Mouse (Mus musculus): ENCODE data around the gene Klf12. TPM values are rescaled to one million over a fixed set of nuclear protein-coding genes. Genes with fewer than 3 reads are reported as not detected.

The Klf12 gene
- polyA plus RNA-seq, 1 experiment from 2014 or later, result 13.2 TPM

DNA sequence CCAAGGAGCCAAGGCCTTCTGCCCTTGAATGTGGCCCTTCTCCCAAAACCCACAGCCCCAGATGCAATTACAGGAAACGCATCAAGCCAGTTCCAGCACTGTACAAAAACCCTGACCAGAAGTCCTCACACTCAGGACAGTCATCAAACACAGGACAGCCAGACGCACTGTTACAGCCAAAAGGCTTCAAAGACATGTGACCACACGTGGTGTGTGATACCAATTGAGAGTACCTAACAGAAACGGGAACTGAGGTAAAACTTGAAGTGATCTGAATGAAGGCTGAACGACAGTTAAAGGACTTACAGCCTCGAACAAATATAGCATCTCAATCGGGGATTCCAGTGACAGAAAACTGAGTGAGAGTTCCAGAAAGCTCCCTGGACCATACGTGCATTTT is 87.3 kb downstream of the Klf12 start:
- Histone ChIP-seq H3K36me3 (no peaks in the 10 kb centered on the region), H3K27me3 (no peaks in the 10 kb centered on the region), H3K27ac (no peak overlapping the region), H3K4me3 (replicated peaks) (no peak overlapping the region), H3K4me2 (no peak overlapping the region), H3K4me1 (no peaks in the 10 kb centered on the region), H3K9me3 (replicated peaks) (no peaks in the 10 kb centered on the region), H3K9ac (no peak overlapping the region)
- no peak for ATAC-seq (replicated peaks; ENCODE audit: low FRiP score)
- WGBS, result 94% methylated on average over 8 of the region's 8 CpGs

DNA sequence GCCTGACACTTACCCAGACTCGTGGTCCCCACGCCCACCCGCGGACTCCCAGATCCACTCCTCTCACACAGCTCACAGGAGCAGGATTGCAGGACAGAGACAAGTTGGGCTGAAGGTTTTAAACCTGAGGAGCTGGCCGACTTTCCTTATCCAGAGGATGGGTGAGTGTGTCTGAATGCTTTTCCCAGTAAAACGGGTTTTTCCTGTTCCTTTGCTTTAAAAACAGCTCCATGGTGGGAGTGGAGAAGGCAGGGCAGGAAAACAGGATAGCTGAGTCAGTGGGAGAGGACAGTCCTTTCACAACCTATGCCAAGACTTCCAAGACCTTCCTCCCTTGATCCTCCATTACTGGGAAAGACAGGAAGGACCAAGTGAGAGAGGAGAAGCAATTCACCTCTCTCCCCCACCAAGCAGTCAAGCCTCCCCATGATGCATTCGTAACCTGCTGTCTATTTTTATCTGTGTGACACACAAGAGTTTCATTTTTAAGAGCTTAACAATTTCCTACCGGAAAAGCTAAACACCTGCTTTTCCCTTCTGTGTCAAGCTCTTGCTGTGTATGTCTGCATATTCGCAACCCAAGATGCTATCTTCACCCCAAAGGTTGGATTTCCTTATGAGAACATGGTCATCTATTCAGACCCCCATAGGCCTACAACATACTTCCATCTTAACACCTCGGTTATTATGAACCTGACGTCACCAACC is 94.8 kb downstream of the Klf12 start:
- WGBS, result 76% methylated on average over 11 of the region's 11 CpGs
- Histone ChIP-seq H3K9me3 (replicated peaks) (no peaks in the 10 kb centered on the region), H3K4me1 (no peaks in the 10 kb centered on the region), H3K4me3 (replicated peaks) (no peak overlapping the region), H3K36me3 (no peaks in the 10 kb centered on the region), H3K27ac (no peak overlapping the region), H3K27me3 (no peaks in the 10 kb centered on the region), H3K4me2 (no peak overlapping the region), H3K9ac (no peak overlapping the region)
- ATAC-seq (replicated peaks; ENCODE audit: low FRiP score), result no peak

DNA sequence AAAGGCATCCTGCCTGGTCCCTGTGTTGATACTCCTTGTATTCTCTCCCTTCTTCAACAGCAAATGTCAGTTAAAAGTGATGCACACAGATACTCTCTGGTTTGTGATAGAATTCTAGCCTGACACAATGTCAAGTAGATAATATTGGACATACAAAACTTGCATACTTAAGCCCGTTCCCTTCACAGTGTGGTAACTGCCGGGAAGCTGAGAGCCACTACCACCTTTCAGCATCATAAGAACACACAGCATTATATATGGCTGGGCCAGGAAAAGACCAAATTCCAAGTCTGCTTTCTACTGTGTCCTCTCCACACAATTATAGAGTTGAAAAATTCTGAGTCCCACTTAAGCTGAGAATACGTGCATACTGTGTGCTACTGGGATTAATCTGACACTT is 97.1 kb downstream of the Klf12 start:
- Histone ChIP-seq H3K4me3 (replicated peaks) (no peak overlapping the region), H3K4me2 (no peak overlapping the region), H3K4me1 (no peaks in the 10 kb centered on the region), H3K9ac (no peak overlapping the region), H3K27ac (no peak overlapping the region), H3K27me3 (no peaks in the 10 kb centered on the region), H3K9me3 (replicated peaks) (no peaks in the 10 kb centered on the region), H3K36me3 (no peaks in the 10 kb centered on the region)
- 88% methylated on average over 3 of the region's 3 CpGs for WGBS
- no peak for ATAC-seq (replicated peaks; ENCODE audit: low FRiP score)

DNA sequence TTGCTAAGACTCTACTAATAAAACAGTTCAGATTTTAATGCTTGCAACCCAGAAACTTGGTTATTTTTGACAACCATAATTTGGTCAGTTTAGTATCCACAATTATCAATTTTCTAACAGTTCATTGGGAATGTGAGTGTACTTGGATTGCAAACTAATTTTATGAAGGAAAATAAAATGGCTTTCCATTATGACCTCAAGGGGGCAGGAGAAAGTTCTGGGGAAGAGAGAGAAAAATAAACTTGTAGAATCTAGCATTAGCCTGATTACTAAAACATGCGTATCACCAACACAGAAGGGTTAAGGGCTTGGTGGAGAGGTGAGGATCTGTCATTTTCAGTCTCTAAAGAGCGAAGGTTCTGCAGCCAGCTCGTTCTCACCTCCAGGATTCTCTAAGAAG is 106.7 kb downstream of the Klf12 start:
- Histone ChIP-seq H3K36me3 (no peaks in the 10 kb centered on the region), H3K9me3 (replicated peaks) (no peaks in the 10 kb centered on the region), H3K4me1 (no peaks in the 10 kb centered on the region), H3K27me3 (no peaks in the 10 kb centered on the region), H3K4me2 (no peak overlapping the region), H3K27ac (no peak overlapping the region), H3K4me3 (replicated peaks) (no peak overlapping the region), H3K9ac (no peak overlapping the region)
- no peak for ATAC-seq (replicated peaks; ENCODE audit: low FRiP score)
- 85% methylated on average over 3 of the region's 3 CpGs for WGBS

- WGBS, result 93% methylated on average over 2 of the region's 2 CpGs
- no peak overlapping the region for H3K27ac ChIP-seq
- no peaks in the 10 kb centered on the region for H3K9me3 ChIP-seq (replicated peaks)
- H3K9ac ChIP-seq, result no peak overlapping the region
- no peak for ATAC-seq (replicated peaks; ENCODE audit: low FRiP score)
- H3K4me2 ChIP-seq, result no peak overlapping the region
- H3K27me3 ChIP-seq, result no peaks in the 10 kb centered on the region
- H3K36me3 ChIP-seq, result no peaks in the 10 kb centered on the region
- H3K4me1 ChIP-seq, result peaks cover 3% of the 10 kb centered on the region; the same call in 1 of the 2 replicates
- no peak overlapping the region for H3K4me3 ChIP-seq (replicated peaks)
Measured at GRCm38 (mm10) chr14:100165075-100165474, 119.4 kb downstream of the Klf12 start.

GRCm38 (mm10) chr14:100156639-100157038 is 127.8 kb downstream of the Klf12 start:
- H3K9ac ChIP-seq, result no peak overlapping the region
- H3K4me2 ChIP-seq, result no peak overlapping the region
- H3K27ac ChIP-seq, result no peak overlapping the region
- no peaks in the 10 kb centered on the region for H3K36me3 ChIP-seq
- H3K4me3 ChIP-seq (replicated peaks), result no peak overlapping the region
- no peak for ATAC-seq (replicated peaks; ENCODE audit: low FRiP score)
- no peaks in the 10 kb centered on the region for H3K4me1 ChIP-seq
- H3K9me3 ChIP-seq (replicated peaks), result no peaks in the 10 kb centered on the region
- no peaks in the 10 kb centered on the region for H3K27me3 ChIP-seq

DNA sequence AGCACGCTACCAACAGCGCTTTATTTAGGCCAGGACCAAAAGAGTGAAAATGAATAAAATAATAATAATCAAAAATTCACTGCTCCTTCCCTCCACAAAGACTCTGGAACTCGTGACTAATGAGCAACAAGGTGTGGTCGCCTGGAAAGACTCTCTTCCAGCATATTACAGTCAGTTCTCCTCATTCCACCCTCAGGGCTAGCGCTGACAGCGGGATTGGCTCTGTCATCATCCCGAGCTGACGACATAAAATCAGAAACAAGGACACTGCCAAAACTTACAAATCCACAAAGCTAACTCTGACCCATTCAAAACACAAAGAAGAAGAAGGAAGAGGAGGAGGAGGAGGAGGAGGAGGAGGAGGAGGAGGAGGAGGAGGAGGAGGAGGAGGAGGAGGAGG is 136.8 kb downstream of the Klf12 start:
- Histone ChIP-seq H3K36me3 (no peaks in the 10 kb centered on the region), H3K4me3 (replicated peaks) (no peak overlapping the region), H3K4me1 (no peaks in the 10 kb centered on the region), H3K4me2 (no peak overlapping the region), H3K9me3 (replicated peaks) (no peaks in the 10 kb centered on the region), H3K9ac (no peak overlapping the region), H3K27ac (no peak overlapping the region), H3K27me3 (no peaks in the 10 kb centered on the region)
- WGBS, result 90% methylated on average over 8 of the region's 8 CpGs
- ATAC-seq (replicated peaks; ENCODE audit: low FRiP score), result no peak

GRCm38 (mm10) chr14:100140370-100140769 is 144.1 kb downstream of the Klf12 start:
- Histone ChIP-seq H3K27me3 (no peaks in the 10 kb centered on the region), H3K4me2 (no peak overlapping the region), H3K27ac (no peak overlapping the region), H3K4me1 (no peaks in the 10 kb centered on the region), H3K9ac (no peak overlapping the region), H3K4me3 (replicated peaks) (no peak overlapping the region), H3K9me3 (replicated peaks) (no peaks in the 10 kb centered on the region), H3K36me3 (no peaks in the 10 kb centered on the region)
- WGBS, result 90% methylated on average over 1 of the region's 1 CpGs
- no peak for ATAC-seq (replicated peaks; ENCODE audit: low FRiP score)

DNA sequence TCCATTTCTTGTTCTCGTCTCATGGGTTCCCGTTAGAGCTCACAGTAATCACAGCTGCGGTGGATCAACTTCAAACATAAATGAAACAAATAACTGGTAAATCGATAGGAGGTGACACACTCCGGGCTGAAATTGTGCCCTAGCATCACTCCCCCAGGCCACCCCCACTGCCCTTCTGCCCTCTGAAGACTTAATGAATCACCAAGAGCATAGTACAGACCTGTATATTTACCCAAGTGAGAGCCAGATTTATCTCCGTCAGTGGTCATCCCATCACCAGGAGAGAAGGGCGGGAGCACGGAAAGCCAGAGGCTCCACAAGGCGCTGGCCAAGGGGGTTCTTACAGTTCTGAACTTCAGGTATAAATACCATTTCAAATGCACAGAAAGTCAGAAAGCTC is 150.2 kb downstream of the Klf12 start:
- Histone ChIP-seq H3K36me3 (no peaks in the 10 kb centered on the region), H3K4me2 (no peak overlapping the region), H3K4me1 (no peaks in the 10 kb centered on the region), H3K27me3 (no peaks in the 10 kb centered on the region), H3K4me3 (replicated peaks) (no peak overlapping the region), H3K27ac (no peak overlapping the region), H3K9ac (no peak overlapping the region), H3K9me3 (replicated peaks) (no peaks in the 10 kb centered on the region)
- peak; percentile 83 for ATAC-seq (replicated peaks; ENCODE audit: low FRiP score)
- WGBS, result 37% methylated on average over 9 of the region's 9 CpGs

- Histone ChIP-seq H3K4me2 (no peak overlapping the region), H3K4me1 (no peaks in the 10 kb centered on the region), H3K36me3 (no peaks in the 10 kb centered on the region), H3K27ac (no peak overlapping the region), H3K9ac (no peak overlapping the region), H3K9me3 (replicated peaks) (no peaks in the 10 kb centered on the region), H3K4me3 (replicated peaks) (no peak overlapping the region), H3K27me3 (no peaks in the 10 kb centered on the region)
- WGBS, result 74% methylated on average over 4 of the region's 4 CpGs
- no peak for ATAC-seq (replicated peaks; ENCODE audit: low FRiP score)
Measured at GRCm38 (mm10) chr14:100132479-100132878, 152.0 kb downstream of the Klf12 start.

DNA sequence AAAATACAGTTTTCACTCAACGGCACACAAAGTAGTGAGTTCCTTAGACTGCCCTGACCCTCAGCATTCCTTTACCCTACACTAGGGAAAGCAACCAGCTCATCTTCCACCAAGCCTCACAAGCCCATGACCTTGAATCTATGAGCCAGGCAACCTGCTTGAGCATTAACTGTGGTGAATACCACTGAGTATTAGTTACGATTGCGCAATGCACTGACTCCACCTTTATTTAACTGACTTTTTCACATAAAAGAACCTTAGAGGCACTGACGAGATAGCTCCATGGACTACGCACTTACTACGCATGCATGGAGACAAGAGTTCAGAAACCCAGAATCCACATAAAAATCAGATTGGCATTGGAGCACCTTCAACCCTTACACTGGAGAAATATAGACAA is 158.4 kb downstream of the Klf12 start:
- H3K9ac ChIP-seq, result no peak overlapping the region
- no peak overlapping the region for H3K4me2 ChIP-seq
- no peaks in the 10 kb centered on the region for H3K4me1 ChIP-seq
- H3K27me3 ChIP-seq, result no peaks in the 10 kb centered on the region
- 83% methylated on average over 6 of the region's 6 CpGs for WGBS
- H3K4me3 ChIP-seq (replicated peaks), result no peak overlapping the region
- H3K9me3 ChIP-seq (replicated peaks), result no peaks in the 10 kb centered on the region
- no peak overlapping the region for H3K27ac ChIP-seq
- no peaks in the 10 kb centered on the region for H3K36me3 ChIP-seq
- ATAC-seq (replicated peaks; ENCODE audit: low FRiP score), result no peak

GRCm38 (mm10) chr14:100121075-100121474 is 163.4 kb downstream of the Klf12 start:
- H3K9me3 ChIP-seq (replicated peaks), result no peaks in the 10 kb centered on the region
- H3K4me3 ChIP-seq (replicated peaks), result no peak overlapping the region
- no peak overlapping the region for H3K9ac ChIP-seq
- WGBS, result 94% methylated on average over 4 of the region's 4 CpGs
- ATAC-seq (replicated peaks; ENCODE audit: low FRiP score), result no peak
- H3K27ac ChIP-seq, result no peak overlapping the region
- no peaks in the 10 kb centered on the region for H3K4me1 ChIP-seq
- no peaks in the 10 kb centered on the region for H3K36me3 ChIP-seq
- H3K27me3 ChIP-seq, result no peaks in the 10 kb centered on the region
- H3K4me2 ChIP-seq, result no peak overlapping the region

GRCm38 (mm10) chr14:100119866-100120265 is 164.6 kb downstream of the Klf12 start:
- H3K27me3 ChIP-seq, result no peaks in the 10 kb centered on the region
- WGBS, result 72% methylated on average over 3 of the region's 3 CpGs
- H3K4me3 ChIP-seq (replicated peaks), result no peak overlapping the region
- H3K4me2 ChIP-seq, result no peak overlapping the region
- H3K9ac ChIP-seq, result no peak overlapping the region
- no peaks in the 10 kb centered on the region for H3K9me3 ChIP-seq (replicated peaks)
- no peak overlapping the region for H3K27ac ChIP-seq
- H3K4me1 ChIP-seq, result no peaks in the 10 kb centered on the region
- no peaks in the 10 kb centered on the region for H3K36me3 ChIP-seq
- ATAC-seq (replicated peaks; ENCODE audit: low FRiP score), result no peak
